Mouse (Mus musculus): ENCODE data around the gene Klrd1. TPM values are rescaled to one million over a fixed set of nuclear protein-coding genes. Genes with fewer than 3 reads are reported as not detected.

Klrd1 gene
- polyA plus RNA-seq (2014; fragmentation: Nextera tagmentation; extraction: Ambion mirVana), result not detected in 2 replicates

- H3K4me3 ChIP-seq (ENCODE audit: control insufficient read depth in 1 of 2, insufficient read depth in 1 of 2, low read depth in 1 of 2, low read length in 2 of 2), result no peak within 1 kb of the TSS
- WGBS, result 65% methylated on average over 3 of the region's 3 CpGs
- no peaks in the 10 kb centered on the region for H3K9me3 ChIP-seq (ENCODE audit: control insufficient read depth, low read length)
- no peak within 1 kb of the TSS for H3K27ac ChIP-seq (replicated peaks in 1 of 2; ENCODE audit: control insufficient read depth in 1 of 2, insufficient read depth in 1 of 2, low read depth in 2 of 2, low read length in 2 of 2)
- no peak within 1 kb of the TSS for H3K9ac ChIP-seq (ENCODE audit: low read length)
- H3K4me2 ChIP-seq (ENCODE audit: low read length), result no peak within 1 kb of the TSS
- ATAC-seq (ENCODE audit: insufficient number of reproducible peaks, insufficient read depth, low FRiP score, low read depth), result no peak
- H3K27me3 ChIP-seq (ENCODE audit: control insufficient read depth, insufficient read depth, low read length), result no peaks in the 10 kb centered on the region
- no peaks in the 10 kb centered on the region for H3K4me1 ChIP-seq (ENCODE audit: control insufficient read depth in 2 of 2, insufficient read depth in 2 of 2, low read length in 2 of 2)
- H3K36me3 ChIP-seq (ENCODE audit: control insufficient read depth, insufficient read depth, low read length), result no peaks in the 10 kb centered on the region
These were observed at the start of gene Klrd1 for GRCm38 (mm10) chr6:129591508-129591907. TSS of gene Klrd1 (plus strand) at chr6:129591782.

GRCm38 (mm10) chr6:129541931-129542330 lies 49.7 kb upstream of the Klrd1 start:
- WGBS, result 84% methylated on average over 9 of the region's 9 CpGs

DNA sequence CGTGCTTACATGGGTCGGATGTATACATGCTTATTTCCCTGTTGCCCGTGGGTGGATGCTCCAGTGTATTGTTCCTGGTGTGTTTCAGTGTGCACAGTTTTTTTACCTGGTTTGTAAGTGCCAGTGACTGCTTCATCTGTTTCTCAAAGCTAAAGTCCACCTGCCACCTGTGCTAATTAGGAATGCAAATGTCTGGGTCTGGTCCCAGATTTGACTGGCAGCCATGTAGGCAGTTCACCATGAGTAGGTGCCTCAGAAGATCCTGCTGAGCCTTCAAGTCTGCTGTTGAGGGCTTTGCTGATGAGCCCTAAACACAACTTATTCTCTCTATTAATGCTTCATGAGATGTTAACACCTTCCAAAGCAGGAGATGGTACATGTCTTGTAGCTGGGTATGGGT lies 49.0 kb upstream of the Klrd1 start:
- H3K27me3 ChIP-seq (ENCODE audit: control insufficient read depth, insufficient read depth, low read length), result no peaks in the 10 kb centered on the region
- no peak overlapping the region for H3K4me2 ChIP-seq (ENCODE audit: low read length)
- 93% methylated on average over 3 of the region's 3 CpGs for WGBS
- no peak overlapping the region for H3K4me3 ChIP-seq (ENCODE audit: control insufficient read depth in 1 of 2, insufficient read depth in 1 of 2, low read depth in 1 of 2, low read length in 2 of 2)
- no peak overlapping the region for H3K27ac ChIP-seq (replicated peaks in 1 of 2; ENCODE audit: control insufficient read depth in 1 of 2, insufficient read depth in 1 of 2, low read depth in 2 of 2, low read length in 2 of 2)
- H3K9ac ChIP-seq (ENCODE audit: low read length), result no peak overlapping the region
- no peaks in the 10 kb centered on the region for H3K4me1 ChIP-seq (ENCODE audit: control insufficient read depth in 2 of 2, insufficient read depth in 2 of 2, low read length in 2 of 2)
- no peak for ATAC-seq (ENCODE audit: insufficient number of reproducible peaks, insufficient read depth, low FRiP score, low read depth)
- H3K36me3 ChIP-seq (ENCODE audit: control insufficient read depth, insufficient read depth, low read length), result peaks cover 46% of the 10 kb centered on the region
- no peaks in the 10 kb centered on the region for H3K9me3 ChIP-seq (ENCODE audit: control insufficient read depth, low read length)

More at GRCm38 (mm10) chr6:129541931-129542330, 49.7 kb upstream of the Klrd1 start:
- no peak overlapping the region for H3K9ac ChIP-seq (ENCODE audit: low read length)
- H3K27ac ChIP-seq (replicated peaks in 1 of 2; ENCODE audit: control insufficient read depth in 1 of 2, insufficient read depth in 1 of 2, low read depth in 2 of 2, low read length in 2 of 2), result no peak overlapping the region
- H3K27me3 ChIP-seq (ENCODE audit: control insufficient read depth, insufficient read depth, low read length), result no peaks in the 10 kb centered on the region
- no peak overlapping the region for H3K4me3 ChIP-seq (ENCODE audit: control insufficient read depth in 1 of 2, insufficient read depth in 1 of 2, low read depth in 1 of 2, low read length in 2 of 2)
- ATAC-seq (ENCODE audit: insufficient number of reproducible peaks, insufficient read depth, low FRiP score, low read depth), result no peak
- no peak overlapping the region for H3K4me2 ChIP-seq (ENCODE audit: low read length)
- H3K36me3 ChIP-seq (ENCODE audit: control insufficient read depth, insufficient read depth, low read length), result peaks cover 52% of the 10 kb centered on the region
- H3K9me3 ChIP-seq (ENCODE audit: control insufficient read depth, low read length), result no peaks in the 10 kb centered on the region
- H3K4me1 ChIP-seq (ENCODE audit: control insufficient read depth in 2 of 2, insufficient read depth in 2 of 2, low read length in 2 of 2), result no peaks in the 10 kb centered on the region

DNA sequence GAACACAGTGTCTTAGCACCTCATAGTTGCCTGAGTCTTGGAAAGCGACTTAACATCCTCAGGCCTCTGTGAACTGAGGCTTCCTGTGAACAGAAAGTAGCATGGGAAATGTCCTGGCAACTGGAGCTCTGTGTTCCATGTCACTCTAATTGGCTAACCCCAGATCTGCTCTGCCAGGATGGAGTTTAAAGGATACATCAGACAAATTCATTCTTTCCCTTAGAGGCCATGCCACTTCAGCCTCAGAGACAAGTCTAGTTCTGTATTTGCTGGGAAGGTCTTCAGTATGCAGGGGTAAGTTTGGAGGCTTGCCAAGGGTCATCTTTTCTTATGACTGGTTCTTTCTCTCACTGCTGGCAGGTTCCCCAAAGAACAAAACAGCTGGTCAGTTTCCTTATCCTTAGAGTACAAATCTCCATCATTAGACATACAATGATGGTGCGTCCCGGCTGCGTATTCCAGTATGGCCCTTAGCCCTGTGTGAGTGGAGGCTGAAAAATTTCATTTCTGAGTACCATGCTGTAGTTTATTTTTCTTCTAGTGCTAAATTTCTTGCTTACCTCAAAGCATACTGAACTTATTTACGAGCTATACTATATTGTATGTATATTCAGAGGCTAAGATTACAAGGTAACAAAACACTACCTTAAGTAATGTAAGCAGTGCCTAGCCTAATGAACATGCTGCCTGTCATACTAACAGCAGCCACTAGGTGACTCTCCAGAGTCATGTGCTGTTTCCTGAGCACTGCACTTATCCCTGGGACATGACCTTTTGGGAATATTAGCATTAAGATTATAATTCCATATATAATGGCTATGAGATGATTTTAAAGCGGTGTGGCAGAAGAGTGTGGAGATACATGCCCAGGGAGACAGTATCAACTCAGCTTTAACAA lies 47.6 kb upstream of the Klrd1 start:
- no peak overlapping the region for H3K4me3 ChIP-seq (ENCODE audit: control insufficient read depth in 1 of 2, insufficient read depth in 1 of 2, low read depth in 1 of 2, low read length in 2 of 2)
- H3K27ac ChIP-seq (replicated peaks in 1 of 2; ENCODE audit: control insufficient read depth in 1 of 2, insufficient read depth in 1 of 2, low read depth in 2 of 2, low read length in 2 of 2), result no peak overlapping the region
- H3K4me2 ChIP-seq (ENCODE audit: low read length), result no peak overlapping the region

DNA sequence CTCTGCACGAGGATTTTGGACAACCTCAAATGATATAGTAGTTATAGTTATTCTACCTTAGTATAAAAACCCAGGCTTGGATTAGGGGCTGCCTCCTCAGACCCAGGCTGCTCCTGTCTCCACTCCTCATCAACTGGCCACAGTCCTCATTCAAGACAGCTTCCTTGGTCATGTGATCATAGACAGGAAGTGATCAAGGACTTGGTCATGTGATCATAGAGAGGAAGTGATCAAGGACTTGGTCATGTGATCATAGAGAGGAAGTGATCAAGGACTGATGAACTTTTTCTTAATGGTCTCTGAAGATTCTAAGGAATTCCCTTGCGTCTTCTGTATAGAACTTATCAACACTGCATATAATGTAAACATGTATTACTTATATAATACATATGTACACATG lies 44.3 kb upstream of the Klrd1 start:
- Histone ChIP-seq H3K9me3 (ENCODE audit: control insufficient read depth, low read length) (no peaks in the 10 kb centered on the region), H3K9ac (ENCODE audit: low read length) (no peak overlapping the region), H3K4me2 (ENCODE audit: low read length) (no peak overlapping the region), H3K4me3 (ENCODE audit: control insufficient read depth in 1 of 2, insufficient read depth in 1 of 2, low read depth in 1 of 2, low read length in 2 of 2) (no peak overlapping the region), H3K27ac (replicated peaks in 1 of 2; ENCODE audit: control insufficient read depth in 1 of 2, insufficient read depth in 1 of 2, low read depth in 2 of 2, low read length in 2 of 2) (no peak overlapping the region), H3K36me3 (ENCODE audit: control insufficient read depth, insufficient read depth, low read length) (no peaks in the 10 kb centered on the region; the same call in 1 of the 2 replicates), H3K27me3 (ENCODE audit: control insufficient read depth, insufficient read depth, low read length) (no peaks in the 10 kb centered on the region), H3K4me1 (ENCODE audit: control insufficient read depth in 2 of 2, insufficient read depth in 2 of 2, low read length in 2 of 2) (no peaks in the 10 kb centered on the region)
- 80% methylated on average over 2 of the region's 2 CpGs for whole genome bisulfite sequencing
- no peak for ATAC-seq (ENCODE audit: insufficient number of reproducible peaks, insufficient read depth, low FRiP score, low read depth)

More for the DNA sequence above, 47.6 kb upstream of the Klrd1 start:
- ATAC-seq (ENCODE audit: insufficient number of reproducible peaks, insufficient read depth, low FRiP score, low read depth), result no peak
- 61% methylated on average over 6 of the region's 6 CpGs for WGBS
- H3K4me1 ChIP-seq (ENCODE audit: control insufficient read depth in 2 of 2, insufficient read depth in 2 of 2, low read length in 2 of 2), result no peaks in the 10 kb centered on the region
- no peak overlapping the region for H3K9ac ChIP-seq (ENCODE audit: low read length)
- H3K36me3 ChIP-seq (ENCODE audit: control insufficient read depth, insufficient read depth, low read length), result peaks cover 32% of the 10 kb centered on the region
- no peaks in the 10 kb centered on the region for H3K27me3 ChIP-seq (ENCODE audit: control insufficient read depth, insufficient read depth, low read length)
- H3K9me3 ChIP-seq (ENCODE audit: control insufficient read depth, low read length), result no peaks in the 10 kb centered on the region

GRCm38 (mm10) chr6:129548009-129548408 lies 43.6 kb upstream of the Klrd1 start:
- ATAC-seq (ENCODE audit: insufficient number of reproducible peaks, insufficient read depth, low FRiP score, low read depth), result no peak
- H3K36me3 ChIP-seq (ENCODE audit: control insufficient read depth, insufficient read depth, low read length), result no peaks in the 10 kb centered on the region
- H3K4me2 ChIP-seq (ENCODE audit: low read length), result no peak overlapping the region
- no peak overlapping the region for H3K4me3 ChIP-seq (ENCODE audit: control insufficient read depth in 1 of 2, insufficient read depth in 1 of 2, low read depth in 1 of 2, low read length in 2 of 2)
- WGBS, result 71% methylated on average over 3 of the region's 3 CpGs
- H3K27me3 ChIP-seq (ENCODE audit: control insufficient read depth, insufficient read depth, low read length), result no peaks in the 10 kb centered on the region
- H3K9ac ChIP-seq (ENCODE audit: low read length), result no peak overlapping the region
- H3K27ac ChIP-seq (replicated peaks in 1 of 2; ENCODE audit: control insufficient read depth in 1 of 2, insufficient read depth in 1 of 2, low read depth in 2 of 2, low read length in 2 of 2), result no peak overlapping the region
- no peaks in the 10 kb centered on the region for H3K9me3 ChIP-seq (ENCODE audit: control insufficient read depth, low read length)
- no peaks in the 10 kb centered on the region for H3K4me1 ChIP-seq (ENCODE audit: control insufficient read depth in 2 of 2, insufficient read depth in 2 of 2, low read length in 2 of 2)

GRCm38 (mm10) chr6:129557298-129558023 lies 34.1 kb upstream of the Klrd1 start:
- Histone ChIP-seq H3K27ac (replicated peaks in 1 of 2; ENCODE audit: control insufficient read depth in 1 of 2, insufficient read depth in 1 of 2, low read depth in 2 of 2, low read length in 2 of 2) (no peak overlapping the region), H3K9me3 (ENCODE audit: control insufficient read depth, low read length) (no peaks in the 10 kb centered on the region), H3K27me3 (ENCODE audit: control insufficient read depth, insufficient read depth, low read length) (no peaks in the 10 kb centered on the region), H3K4me3 (ENCODE audit: control insufficient read depth in 1 of 2, insufficient read depth in 1 of 2, low read depth in 1 of 2, low read length in 2 of 2) (no peak overlapping the region), H3K4me2 (ENCODE audit: low read length) (no peak overlapping the region), H3K4me1 (ENCODE audit: control insufficient read depth in 2 of 2, insufficient read depth in 2 of 2, low read length in 2 of 2) (peaks cover 4 to 7% of the 10 kb centered on the region in 2 experiments; a peak in 2 of 4 replicates), H3K36me3 (ENCODE audit: control insufficient read depth, insufficient read depth, low read length) (no peaks in the 10 kb centered on the region), H3K9ac (ENCODE audit: low read length) (no peak overlapping the region)
- ATAC-seq (ENCODE audit: insufficient number of reproducible peaks, insufficient read depth, low FRiP score, low read depth), result no peak; the same call in 1 of the 2 replicates

Measured in heart, embryonic 14.5 days (tissue).